Mouse (Mus musculus) intestine, embryonic 15.5 days (tissue): ENCODE data around the gene Timd4. TPM values are rescaled to one million over a fixed set of nuclear protein-coding genes. Genes with fewer than 3 reads are reported as not detected.

Source experiments
- ATAC-seq: fragments of 200-750 bp; cut with Nextera tagmentation; 2 replicates; pipeline ENCODE4 v1.8.0; 2017; ENCODE audit warnings: moderate TSS enrichment, moderate library complexity
- H3K27ac ChIP-seq: fragments of 300-500 bp; sonication (generic); 2 replicates; pipeline ENCODE4 v1.5.1; 2015; ENCODE audit warnings: mild to moderate bottlenecking, inconsistent platforms
- H3K27me3 ChIP-seq: fragments of 300-500 bp; sonication (generic); replicated peaks from 2 replicates; pipeline ENCODE4 v1.6.1; 2015; ENCODE audit warnings: inconsistent platforms
- H3K36me3 ChIP-seq: fragments of 300-500 bp; sonication (generic); 2 replicates; pipeline ENCODE4 v1.6.1; 2015; ENCODE audit warnings: inconsistent platforms
- H3K4me1 ChIP-seq: fragments of 300-500 bp; sonication (generic); replicated peaks from 2 replicates; pipeline ENCODE4 v1.6.1; 2015; ENCODE audit warnings: inconsistent platforms
- H3K4me2 ChIP-seq: fragments of 300-500 bp; sonication (generic); replicated peaks from 2 replicates; pipeline ENCODE4 v1.6.1; 2015; ENCODE audit warnings: mild to moderate bottlenecking, inconsistent platforms
- H3K4me3 ChIP-seq: fragments of 300-500 bp; sonication (generic); replicated peaks from 2 replicates; pipeline ENCODE4 v1.5.1; 2015; ENCODE audit warnings: inconsistent platforms
- H3K9ac ChIP-seq: fragments of 300-500 bp; sonication (generic); 2 replicates; pipeline ENCODE4 v1.6.1; 2015; ENCODE audit warnings: inconsistent platforms
- H3K9me3 ChIP-seq: fragments of 300-500 bp; sonication (generic); 2 replicates; pipeline ENCODE4 v1.6.1; 2016; ENCODE audit warnings: inconsistent platforms
- WGBS: fragments of 180-500 bp; shearing (Covaris S2); methylation state at CpG from one replicate; pipeline ENCODE4 v1.1.7; 2015; 5-methylcytosine and 5-hydroxymethylcytosine counted together
- polyA plus RNA-seq: library from polyadenylated mRNA; unstranded; fragments of >200 nt; fragmentation: Nextera tagmentation; extraction: Ambion mirVana; gene quantifications from 2 replicates; pipeline ENCODE4 v1.2.1, GENCODE M21; 2015

Gene Timd4
- polyA plus RNA-seq, 1 experiment from 2014 or later = 0.74 TPM

DNA sequence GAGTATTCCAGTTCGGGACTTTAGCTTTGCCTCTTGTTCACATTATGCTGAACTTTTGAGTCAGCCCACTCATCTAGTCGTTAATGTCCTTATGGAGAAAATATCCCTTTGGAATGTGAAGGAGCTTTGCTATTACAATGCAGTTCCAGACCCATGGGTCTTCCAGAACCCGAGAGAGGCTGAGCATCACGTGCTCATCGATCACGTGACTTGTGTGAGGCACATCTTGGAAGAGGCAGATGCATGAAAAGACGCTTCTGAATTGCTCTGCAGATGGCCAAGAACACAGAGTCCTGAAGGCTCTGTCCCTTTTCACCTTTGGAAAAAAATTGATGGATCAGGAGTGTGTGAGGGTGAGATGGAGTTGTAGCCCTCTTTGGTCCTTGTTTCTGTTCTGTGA lies 58.0 kb downstream of the Timd4 start:
- WGBS = 76% methylated on average over 7 of the region's 7 CpGs
- ATAC-seq = no peak

GRCm38 (mm10) chr11:46875774-46876173 lies 65.2 kb downstream of the Timd4 start:
- Histone ChIP-seq H3K9ac (no peak overlapping the region), H3K4me2 (no peak overlapping the region), H3K27ac (no peak overlapping the region), H3K4me1 (no peaks in the 10 kb centered on the region), H3K4me3 (no peak overlapping the region), H3K9me3 (no peaks in the 10 kb centered on the region), H3K36me3 (no peaks in the 10 kb centered on the region), H3K27me3 (no peaks in the 10 kb centered on the region)
- no peak for ATAC-seq
- 74% methylated on average over 1 of the region's 1 CpGs for WGBS

More for the DNA sequence above, 58.0 kb downstream of the Timd4 start:
- H3K9ac ChIP-seq = no peak overlapping the region
- no peaks in the 10 kb centered on the region for H3K4me1 ChIP-seq
- no peak overlapping the region for H3K27ac ChIP-seq
- H3K9me3 ChIP-seq = no peaks in the 10 kb centered on the region
- H3K36me3 ChIP-seq = no peaks in the 10 kb centered on the region
- H3K4me3 ChIP-seq = no peak overlapping the region
- no peaks in the 10 kb centered on the region for H3K27me3 ChIP-seq
- no peak overlapping the region for H3K4me2 ChIP-seq

- Histone ChIP-seq H3K36me3 (no peaks in the 10 kb centered on the region), H3K9ac (no peak overlapping the region), H3K4me1 (no peaks in the 10 kb centered on the region), H3K4me3 (no peak overlapping the region), H3K9me3 (no peaks in the 10 kb centered on the region), H3K27me3 (no peaks in the 10 kb centered on the region), H3K27ac (no peak overlapping the region), H3K4me2 (no peak overlapping the region)
- 78% methylated on average over 2 of the region's 2 CpGs for WGBS
- no peak for ATAC-seq
Observed at GRCm38 (mm10) chr11:46882456-46882855, 71.9 kb downstream of the Timd4 start.

DNA sequence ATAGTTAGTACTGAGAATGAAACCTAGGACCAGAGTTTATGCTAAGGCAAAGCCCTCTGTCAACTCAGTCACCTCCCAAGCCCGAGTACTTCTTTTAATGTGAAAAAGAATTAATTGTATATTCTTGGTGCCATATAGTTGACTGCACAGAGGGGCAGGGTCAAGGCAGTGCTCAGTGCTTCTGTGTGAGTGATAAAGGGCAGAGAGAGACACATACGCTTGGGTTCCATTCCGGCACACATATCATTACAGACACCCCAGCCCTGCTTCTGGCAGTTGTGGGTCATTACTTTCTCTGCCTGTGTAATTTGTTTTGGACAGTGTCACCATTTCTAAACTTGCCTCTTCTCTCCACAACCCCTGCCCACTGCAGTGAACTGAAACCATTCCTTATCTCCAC lies 78.5 kb downstream of the Timd4 start:
- Histone ChIP-seq H3K27ac (no peak overlapping the region), H3K4me3 (no peak overlapping the region), H3K27me3 (no peaks in the 10 kb centered on the region), H3K36me3 (no peaks in the 10 kb centered on the region), H3K4me2 (no peak overlapping the region), H3K4me1 (no peaks in the 10 kb centered on the region), H3K9me3 (no peaks in the 10 kb centered on the region), H3K9ac (no peak overlapping the region)
- no peak for ATAC-seq
- WGBS = 73% methylated on average over 3 of the region's 3 CpGs

Other genes starting within 250 kb of the Timd4 start
- gene BC053393, start 239.3 kb upstream of the Timd4 start, polyA plus RNA-seq = not detected in 2 replicates
- not detected in 2 replicates for gene Dppa1, start 181.5 kb upstream of the Timd4 start, polyA plus RNA-seq
- gene Timd2, start 103.7 kb upstream of the Timd4 start, polyA plus RNA-seq = 1.1 and 1.2 TPM in 2 replicates
- not detected in 2 replicates for gene Havcr1, start 75.7 kb upstream of the Timd4 start, polyA plus RNA-seq